Mouse (Mus musculus) neural tube, embryonic 15.5 days (tissue): ENCODE data around the gene Ppp1r1c. TPM values are rescaled to one million over a fixed set of nuclear protein-coding genes. Genes with fewer than 3 reads are reported as not detected.

Source experiments
- polyA plus RNA-seq: library from polyadenylated mRNA; unstranded; fragments of >200 nt; fragmentation: Nextera tagmentation; extraction: Ambion mirVana; gene quantifications from 2 replicates; pipeline ENCODE4 v1.2.1, GENCODE M21; 2015

The Ppp1r1c gene
- polyA plus RNA-seq, 1 experiment from 2014 or later, result 30.0 TPM

Other genes with a start within 250 kb of the Ppp1r1c start
- 5.9 and 7.4 TPM in 2 replicates for gene Itprid2, start 72.4 kb upstream of the Ppp1r1c start, polyA plus RNA-seq